Mouse (Mus musculus) embryo, embryonic 11.5 days (tissue): Measurements from ENCODE around the gene Nupr1.
A peak's percentile ranks its signal among the peaks of the same experiment; 100 is the strongest.

Experiments used
- DNase-seq: peaks from one replicate; pipeline ENCODE4 v3.0.0-alpha.2; 2012; ENCODE audit warnings: low read depth, low spot score

Nupr1 gene

GRCm38 (mm10) chr7:126644345-126644744 is 13.7 kb upstream of the Nupr1 start:
- DNase-seq, result no peak

DNA sequence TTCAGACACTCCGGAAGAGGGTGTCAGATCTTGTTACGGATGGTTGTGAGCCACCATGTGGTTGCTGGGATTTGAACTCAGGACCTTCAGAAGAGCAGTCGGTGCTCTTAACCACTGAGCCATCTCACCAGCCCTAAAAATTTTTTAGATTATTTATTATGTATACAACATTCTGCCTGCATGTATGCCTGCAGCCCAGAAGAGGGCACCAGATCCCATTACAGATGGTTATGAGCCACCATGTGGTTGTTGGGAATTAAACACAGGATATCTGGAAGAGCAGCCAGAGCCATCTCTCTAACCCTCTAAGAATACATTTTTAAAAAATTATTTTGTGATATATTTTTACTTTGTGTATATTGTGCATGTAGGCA is 12.6 kb upstream of the Nupr1 start:
- peak; percentile 16 for DNase-seq

DNA sequence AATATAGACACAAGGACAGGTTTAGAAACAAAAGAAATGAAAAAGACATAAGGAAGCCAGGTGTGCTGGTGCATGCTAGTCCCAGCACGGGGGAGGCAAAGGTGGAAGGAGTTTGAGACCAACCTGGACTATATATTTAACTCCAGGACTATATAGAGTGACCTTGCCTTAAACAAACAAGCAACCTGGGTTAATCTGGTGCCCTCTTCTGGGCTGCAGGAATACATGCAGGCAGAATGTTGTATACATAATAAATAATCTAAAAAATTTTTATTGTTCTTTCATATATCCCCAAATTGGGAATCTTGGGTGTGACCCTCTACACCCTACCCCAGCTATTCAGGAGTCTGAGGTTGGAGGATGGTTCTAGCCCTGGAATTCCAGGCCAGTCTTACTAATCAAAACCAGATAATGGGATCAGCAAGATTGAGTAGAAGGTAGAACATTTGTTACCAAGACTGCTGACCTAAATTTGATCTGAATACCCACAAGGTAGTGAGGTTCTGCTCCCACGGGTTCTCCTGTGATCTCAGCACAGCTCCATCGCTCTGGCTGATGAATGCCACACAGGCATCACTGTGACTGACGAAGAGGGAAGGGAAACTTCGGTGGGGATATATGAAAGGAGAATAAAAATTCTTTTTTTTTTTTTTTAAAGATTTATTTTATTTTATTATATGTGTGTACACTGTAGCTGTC is 12.0 kb upstream of the Nupr1 start:
- DNase-seq, result no peak

DNA sequence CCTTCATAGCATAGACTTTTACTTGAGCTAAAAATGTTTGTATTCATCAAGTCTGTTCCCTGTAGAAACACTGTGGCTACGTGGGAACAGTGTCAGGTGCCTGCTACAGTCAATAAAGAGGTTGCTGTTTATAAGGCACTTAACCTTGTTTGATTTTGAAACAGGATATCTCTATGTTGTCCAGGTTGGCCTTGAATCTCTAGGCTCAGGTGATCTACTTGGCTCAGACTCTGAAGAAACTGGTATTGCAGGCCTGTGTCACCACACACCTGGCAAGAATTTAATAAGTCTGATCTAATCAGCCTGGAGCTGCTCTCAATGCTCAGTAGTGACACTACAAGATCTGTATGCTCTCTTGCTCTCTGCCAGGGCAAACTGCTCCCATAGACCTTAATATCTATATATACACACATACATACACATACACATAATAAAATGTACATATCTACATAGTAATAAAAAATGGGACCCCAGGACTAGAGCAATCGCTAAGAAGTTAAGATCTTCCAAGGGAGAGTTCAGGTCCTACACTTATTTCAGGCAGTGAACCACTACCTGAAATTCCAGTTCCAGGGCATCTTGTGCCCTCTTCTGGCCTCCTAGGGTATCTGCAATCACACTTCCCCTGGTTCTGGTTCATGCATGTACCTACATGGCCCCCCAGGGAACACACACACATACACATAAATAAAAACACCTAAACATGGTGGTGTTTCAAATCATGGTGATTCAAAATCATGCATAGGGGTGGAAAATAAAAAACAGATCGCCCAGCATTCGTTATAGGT is 6.3 kb upstream of the Nupr1 start:
- DNase-seq, result peak; percentile 14

- no peak for DNase-seq
These were observed 4.7 kb upstream of the Nupr1 start for GRCm38 (mm10) chr7:126635375-126635774.

- no peak for DNase-seq
These were observed 1.8 kb upstream of the Nupr1 start for GRCm38 (mm10) chr7:126632478-126632877.

GRCm38 (mm10) chr7:126629915-126630314 is 746 bp downstream of the Nupr1 start:
- DNase-seq, result no peak

DNA sequence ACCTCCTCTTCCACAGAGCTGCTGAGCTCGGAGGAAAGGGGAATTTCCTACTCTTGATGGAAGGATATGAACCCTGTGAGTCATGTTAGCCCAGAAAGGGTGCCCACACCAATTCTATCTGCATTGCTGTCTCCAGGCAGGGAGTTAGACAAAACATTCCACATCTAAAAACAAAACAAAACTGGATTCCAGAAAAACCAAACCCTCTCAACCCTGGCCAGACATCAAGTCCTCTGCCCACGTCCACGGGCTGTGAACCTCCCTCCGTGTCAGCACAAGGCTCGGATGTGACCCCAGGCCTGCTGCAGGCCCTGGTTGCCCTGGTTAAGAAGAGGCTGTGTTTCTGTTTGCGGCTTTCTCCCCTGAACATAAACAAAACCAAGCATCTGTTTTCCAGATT is 2.5 kb downstream of the Nupr1 start:
- no peak for DNase-seq

DNA sequence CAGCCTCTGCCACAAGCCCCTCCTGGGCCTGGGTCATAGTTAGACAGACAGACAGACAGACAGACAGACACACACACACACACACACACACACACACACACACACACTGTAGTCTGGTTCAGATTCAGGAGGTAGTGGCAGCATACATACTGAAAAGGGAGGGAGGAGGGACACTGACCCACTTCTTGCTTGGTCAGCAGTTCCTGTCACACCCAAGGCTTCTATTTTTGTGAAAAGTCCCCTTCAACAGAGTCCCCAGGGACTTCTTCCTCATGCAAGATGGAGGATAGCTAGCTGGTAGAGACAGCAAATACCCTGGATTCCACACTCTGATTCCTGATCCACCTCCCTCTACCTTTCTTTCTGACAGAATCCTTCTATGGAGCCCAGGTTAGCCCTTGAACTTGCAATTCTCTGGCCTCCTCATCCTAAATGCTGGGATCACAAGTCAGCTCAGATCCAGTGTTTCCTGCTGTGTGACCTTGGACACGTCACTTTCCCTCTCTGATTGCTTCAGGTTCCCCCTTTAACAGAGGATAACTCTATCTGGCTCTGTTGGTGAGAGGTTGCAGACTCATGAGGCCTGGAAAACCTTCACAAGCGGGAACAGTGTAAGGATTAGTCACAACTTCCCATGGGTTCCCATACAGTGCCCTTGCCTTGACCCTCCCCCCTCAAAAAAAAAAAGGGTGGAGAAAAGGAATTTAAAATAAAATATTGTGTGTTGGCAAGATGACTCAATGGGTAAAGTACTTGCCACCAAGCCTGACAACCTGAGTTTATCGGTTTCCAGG is 4.7 kb downstream of the Nupr1 start:
- no peak for DNase-seq

GRCm38 (mm10) chr7:126625369-126625768 is 5.3 kb downstream of the Nupr1 start:
- DNase-seq, result no peak

DNA sequence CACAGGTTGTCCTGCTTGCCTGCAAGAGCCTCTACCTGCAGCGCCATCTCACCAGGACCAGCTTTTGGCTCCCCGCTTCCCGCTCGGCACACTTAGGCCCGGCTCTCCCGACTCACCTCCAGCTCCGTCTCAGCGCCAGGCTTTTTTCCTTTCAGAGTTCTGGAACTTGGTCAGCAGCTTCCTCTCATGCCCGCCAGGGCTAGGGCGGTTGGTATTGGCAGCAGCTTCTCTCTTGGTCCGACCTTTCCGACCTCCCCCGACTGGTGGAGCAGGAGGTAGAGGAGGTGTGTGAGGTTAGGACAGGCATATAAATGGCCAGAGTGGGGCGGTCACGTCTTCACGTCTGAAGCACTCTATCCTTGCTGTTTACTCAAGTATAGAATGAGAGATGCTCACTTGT is 5.9 kb downstream of the Nupr1 start:
- no peak for DNase-seq

DNA sequence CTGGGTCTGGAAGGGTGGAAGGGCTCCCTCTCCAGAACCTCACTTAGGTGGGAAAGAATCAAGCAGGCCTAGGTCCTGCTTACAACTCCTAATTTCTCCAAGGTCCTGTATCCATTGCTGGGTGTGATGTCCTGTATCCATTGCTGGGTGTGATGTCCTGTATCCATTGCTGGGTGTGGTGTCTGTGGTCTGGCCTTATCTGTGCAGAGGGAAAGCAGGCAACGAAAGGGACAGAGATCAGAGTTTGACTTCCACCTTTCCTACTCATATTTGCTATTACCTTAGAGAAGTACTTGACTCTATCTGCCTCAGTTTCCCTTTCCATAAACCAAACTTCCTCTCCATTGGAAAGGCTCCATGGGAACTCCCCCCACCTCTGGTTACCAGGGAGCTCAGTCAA is 7.3 kb downstream of the Nupr1 start:
- no peak for DNase-seq

- DNase-seq, result no peak
These were observed 9.0 kb downstream of the Nupr1 start for GRCm38 (mm10) chr7:126621452-126622359.

DNA sequence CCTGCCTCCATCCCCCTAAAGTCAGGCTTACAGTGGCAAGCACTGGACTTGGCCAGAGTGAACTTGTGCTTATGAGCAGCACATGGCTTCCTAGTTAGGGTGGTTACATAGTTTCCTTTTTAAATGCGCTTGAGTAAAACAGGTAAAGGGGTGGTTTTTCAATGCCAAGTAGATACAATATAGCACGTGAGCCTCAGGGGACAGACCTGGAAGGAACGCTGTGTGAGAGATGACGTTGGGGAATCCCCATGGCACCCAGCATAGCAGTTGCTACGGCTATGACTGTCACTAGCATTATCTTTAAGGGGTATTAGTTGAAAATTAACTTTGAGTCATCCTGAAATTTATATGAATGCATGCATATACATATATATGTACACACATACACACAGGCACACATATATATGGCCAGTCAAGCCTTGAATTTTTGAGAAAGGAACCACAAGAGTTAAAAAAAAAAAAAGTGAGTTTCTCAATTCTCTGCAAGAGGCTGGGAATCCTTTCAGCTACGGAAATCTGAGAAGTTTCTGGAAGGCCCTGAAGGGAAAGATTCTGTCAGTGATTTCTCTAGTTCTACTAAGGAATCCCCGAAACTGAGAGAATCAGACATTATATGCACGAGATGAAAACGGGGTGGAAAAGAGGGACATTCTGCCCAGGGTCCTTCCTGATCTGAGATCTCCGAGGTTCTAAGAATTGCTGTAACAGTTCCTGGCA is 10.9 kb downstream of the Nupr1 start:
- DNase-seq, result no peak

DNA sequence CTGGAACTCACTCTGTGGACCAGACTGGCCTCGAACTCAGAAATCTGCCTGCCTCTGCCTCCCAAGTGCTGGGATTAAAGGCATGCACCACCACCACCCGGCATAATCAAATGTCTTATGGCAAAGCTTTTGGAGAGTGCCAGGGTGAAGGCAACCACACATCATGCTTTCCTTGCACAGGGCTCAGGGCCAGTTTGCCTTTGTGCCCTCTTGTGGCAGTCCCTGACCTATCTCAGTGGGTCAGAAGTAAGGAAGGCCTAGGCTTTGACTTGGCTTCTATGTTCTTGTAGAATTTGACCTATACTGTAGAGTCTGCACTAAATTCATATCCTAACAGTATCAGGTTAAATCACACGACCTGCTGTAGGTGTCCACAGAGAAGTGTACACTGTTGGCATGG is 14.0 kb downstream of the Nupr1 start:
- DNase-seq, result no peak

DNA sequence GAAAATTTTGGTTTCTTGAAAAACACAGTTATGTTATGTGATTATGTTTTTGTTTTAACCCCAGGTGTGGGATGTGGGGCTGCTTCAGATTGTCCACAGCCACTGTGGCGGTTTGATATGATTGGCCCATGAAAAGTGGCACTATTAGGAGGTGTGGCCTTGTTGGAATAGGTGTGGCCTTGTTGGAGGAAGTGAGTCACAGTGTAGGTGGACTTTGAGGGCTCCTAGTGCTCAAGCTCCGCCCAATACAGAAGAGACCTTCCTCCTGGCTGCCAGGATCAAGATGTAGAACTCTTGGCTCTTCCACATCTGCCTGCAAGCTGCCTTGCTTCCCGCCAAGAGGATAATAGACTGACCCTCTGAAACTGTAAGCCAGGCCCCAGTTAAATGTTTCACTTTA is 17.9 kb downstream of the Nupr1 start:
- no peak for DNase-seq

- DNase-seq, result no peak
These were observed 22.9 kb downstream of the Nupr1 start for GRCm38 (mm10) chr7:126607796-126608195.

DNA sequence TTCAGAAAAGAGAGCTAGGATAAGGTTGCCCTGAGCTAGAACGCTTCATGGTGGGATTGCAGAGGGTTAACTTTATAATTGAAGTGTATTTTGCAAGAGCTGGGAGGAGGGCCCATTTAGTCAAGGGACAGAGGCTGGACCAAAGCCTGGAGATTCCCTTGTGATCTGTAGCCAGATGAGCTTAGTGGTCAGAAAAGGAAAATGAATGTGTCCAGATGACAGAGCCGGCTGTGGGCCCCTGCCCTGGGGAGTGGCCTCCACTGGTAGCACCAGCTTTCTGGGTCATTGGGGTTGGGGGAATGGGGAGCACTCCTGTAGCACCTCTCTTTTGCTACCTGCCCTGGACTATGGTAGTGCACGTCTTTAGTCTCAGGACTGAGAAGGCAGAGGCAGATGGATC is 23.6 kb downstream of the Nupr1 start:
- no peak for DNase-seq

DNA sequence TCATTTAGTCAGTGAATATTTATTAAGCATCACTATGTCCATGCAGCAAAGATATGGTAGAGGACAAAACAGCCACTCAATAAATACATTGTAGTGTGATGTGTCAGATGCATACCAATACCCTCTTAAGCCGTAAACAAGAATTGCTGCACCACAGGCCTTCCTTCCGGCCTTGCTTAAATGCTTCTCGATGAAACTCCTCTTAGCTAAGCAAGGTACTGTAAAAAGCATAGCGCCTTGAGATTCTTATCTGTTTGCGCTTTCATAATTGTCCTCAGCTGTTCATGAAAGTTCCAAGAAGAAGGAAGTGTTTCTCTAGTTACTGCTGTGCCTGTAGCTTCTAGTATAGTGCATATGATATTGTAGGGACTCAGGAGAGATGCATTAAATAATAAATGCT is 24.1 kb downstream of the Nupr1 start:
- DNase-seq, result no peak

DNA sequence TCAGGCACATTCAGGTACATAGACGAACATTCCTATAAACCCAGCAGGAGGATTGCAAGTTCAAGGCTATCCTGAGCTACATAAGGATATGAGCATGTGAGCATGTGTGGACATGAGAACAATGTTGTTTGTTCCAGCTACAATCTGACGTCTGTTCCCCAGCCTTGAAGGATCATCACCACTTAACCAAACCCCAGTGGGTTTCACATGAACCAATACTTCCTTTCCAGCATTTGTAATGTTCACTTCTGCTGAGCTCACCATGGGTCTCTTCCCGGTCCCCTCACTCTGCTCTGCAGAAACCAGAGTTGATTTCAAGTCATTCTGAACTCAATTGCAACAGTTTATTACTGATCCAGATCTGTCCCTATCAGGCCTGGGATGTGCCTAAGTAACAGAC is 28.0 kb downstream of the Nupr1 start:
- no peak for DNase-seq

DNA sequence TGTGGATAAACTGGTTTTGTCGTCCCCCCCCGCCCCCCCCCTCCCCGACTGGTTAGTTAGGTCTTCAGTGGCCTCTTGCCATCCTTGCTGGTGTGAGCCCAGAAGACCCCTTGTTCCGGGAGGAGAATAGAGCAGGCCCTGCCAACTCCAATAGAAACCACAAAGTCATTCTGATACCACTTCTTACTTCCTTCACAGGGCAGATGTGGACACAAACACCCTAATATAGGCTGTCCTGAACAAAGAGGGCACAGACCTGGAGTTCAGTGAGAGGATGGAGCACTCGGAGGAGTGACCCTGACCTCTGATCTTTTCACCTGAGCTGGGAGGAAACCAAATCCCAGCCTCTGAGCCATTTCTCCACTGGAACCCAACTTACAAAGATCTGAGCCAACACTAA is 28.8 kb downstream of the Nupr1 start:
- no peak for DNase-seq
